Mouse (Mus musculus) megakaryocyte, embryonic 14.5 days (primary cell): ENCODE results near the gene Ppig. TPM values are rescaled to one million over a fixed set of nuclear protein-coding genes. Genes with fewer than 3 reads are reported as not detected.

Source experiments
- H3K27me3 ChIP-seq: replicated peaks from 2 replicates; pipeline ENCODE3; 2012; ENCODE audit warnings: inconsistent platforms
- H3K36me3 ChIP-seq: replicated peaks from 2 replicates; pipeline ENCODE3; 2012; ENCODE audit warnings: low read length, inconsistent platforms, mixed read lengths
- H3K4me1 ChIP-seq: 2 replicates; pipeline ENCODE4 v1.6.1; 2012; ENCODE audit warnings: inconsistent platforms
- H3K4me3 ChIP-seq: replicated peaks from 2 replicates; pipeline ENCODE3; 2012; ENCODE audit warnings: moderate library complexity, mild to moderate bottlenecking, inconsistent platforms
- H3K9me3 ChIP-seq: 2 replicates; pipeline ENCODE4 v1.6.1; 2012; ENCODE audit warnings: inconsistent platforms
- FLI1 ChIP-seq: IDR thresholded peaks from 2 replicates; pipeline ENCODE4 v1.6.1; 2012; ENCODE audit warnings: low read length, inconsistent platforms, mixed read lengths
- GATA1 ChIP-seq: IDR thresholded peaks from 3 replicates; pipeline ENCODE4 v1.6.1; 2012; ENCODE audit warnings: mixed read lengths, low read length, inconsistent platforms, borderline replicate concordance
- polyA plus RNA-seq: library from polyadenylated mRNA; stranded (reverse); fragments of >175 nt; gene quantifications from 2 replicates; pipeline ENCODE4 v1.2.3, GENCODE M21; 2012; ENCODE audit warnings: low replicate concordance; ENCODE audit not compliant: insufficient read depth

Gene Ppig
- polyA plus RNA-seq, 1 experiment, result 12.7 TPM

GRCm38 (mm10) chr2:69690843-69691242 is 31.5 kb upstream of the Ppig start:
- peaks cover 72% of the 10 kb centered on the region for H3K36me3 ChIP-seq
- no peaks in the 10 kb centered on the region for H3K27me3 ChIP-seq
- TF ChIP-seq FLI1 (no peak), GATA1 (no peak)
- no peaks in the 10 kb centered on the region for H3K4me1 ChIP-seq
- no peaks in the 10 kb centered on the region for H3K9me3 ChIP-seq
- no peak overlapping the region for H3K4me3 ChIP-seq

GRCm38 (mm10) chr2:69693501-69693900 is 28.8 kb upstream of the Ppig start:
- H3K9me3 ChIP-seq, result no peaks in the 10 kb centered on the region
- TF ChIP-seq FLI1 (no peak), GATA1 (no peak)
- no peak overlapping the region for H3K4me3 ChIP-seq
- H3K27me3 ChIP-seq, result no peaks in the 10 kb centered on the region
- H3K36me3 ChIP-seq, result peaks cover 81% of the 10 kb centered on the region
- H3K4me1 ChIP-seq, result no peaks in the 10 kb centered on the region

GRCm38 (mm10) chr2:69700446-69700845 is 21.9 kb upstream of the Ppig start:
- Histone ChIP-seq H3K9me3 (no peaks in the 10 kb centered on the region), H3K4me1 (no peaks in the 10 kb centered on the region), H3K36me3 (peaks cover 88% of the 10 kb centered on the region), H3K27me3 (no peaks in the 10 kb centered on the region), H3K4me3 (no peak overlapping the region)
- TF ChIP-seq FLI1, result no peak
- no peak for TF ChIP-seq GATA1

- peaks cover 32% of the 10 kb centered on the region for H3K4me1 ChIP-seq
- no peaks in the 10 kb centered on the region for H3K27me3 ChIP-seq
- no peak overlapping the region for H3K4me3 ChIP-seq
- H3K36me3 ChIP-seq, result peaks cover 31% of the 10 kb centered on the region
- H3K9me3 ChIP-seq, result no peaks in the 10 kb centered on the region
- TF ChIP-seq GATA1, result no peak
- TF ChIP-seq FLI1, result no peak
These were observed 10.2 kb upstream of the Ppig start for GRCm38 (mm10) chr2:69712171-69712570.

- TF ChIP-seq GATA1 (no peak), FLI1 (no peak)
- H3K4me3 ChIP-seq, result peak within 1 kb of the TSS; percentile 96
These were observed 9.2 kb upstream of the Ppig start, which contains the start of gene Fastkd1 for GRCm38 (mm10) chr2:69712981-69713625. TSS of gene Fastkd1 (minus strand) at chr2:69713516.

GRCm38 (mm10) chr2:69713626-69714014 is 8.7 kb upstream of the Ppig start:
- H3K36me3 ChIP-seq, result peaks cover 18% of the 10 kb centered on the region
- H3K27me3 ChIP-seq, result no peaks in the 10 kb centered on the region
- H3K9me3 ChIP-seq, result no peaks in the 10 kb centered on the region
- peaks cover 43% of the 10 kb centered on the region for H3K4me1 ChIP-seq
- no peak for TF ChIP-seq FLI1
- TF ChIP-seq GATA1, result no peak
- peak overlapping the region; percentile 96 for H3K4me3 ChIP-seq

More at GRCm38 (mm10) chr2:69712981-69713625, 9.2 kb upstream of the Ppig start, which contains the start of gene Fastkd1:
- Histone ChIP-seq H3K9me3 (no peaks in the 10 kb centered on the region), H3K4me1 (peaks cover 38% of the 10 kb centered on the region), H3K36me3 (peaks cover 23% of the 10 kb centered on the region), H3K27me3 (no peaks in the 10 kb centered on the region)

- no peak for TF ChIP-seq FLI1
- no peak for TF ChIP-seq GATA1
- peaks cover 48% of the 10 kb centered on the region for H3K4me1 ChIP-seq
These were observed 8.2 kb upstream of the Ppig start for GRCm38 (mm10) chr2:69714126-69714525.

GRCm38 (mm10) chr2:69716483-69716882 is 5.9 kb upstream of the Ppig start:
- Histone ChIP-seq H3K4me1 (peaks cover 56% of the 10 kb centered on the region), H3K27me3 (no peaks in the 10 kb centered on the region), H3K36me3 (no peaks in the 10 kb centered on the region), H3K9me3 (no peaks in the 10 kb centered on the region), H3K4me3 (no peak overlapping the region)
- TF ChIP-seq FLI1, result no peak
- TF ChIP-seq GATA1, result no peak

More at GRCm38 (mm10) chr2:69714126-69714525, 8.2 kb upstream of the Ppig start:
- H3K27me3 ChIP-seq, result no peaks in the 10 kb centered on the region
- H3K9me3 ChIP-seq, result no peaks in the 10 kb centered on the region
- H3K36me3 ChIP-seq, result peaks cover 15% of the 10 kb centered on the region
- no peak overlapping the region for H3K4me3 ChIP-seq

GRCm38 (mm10) chr2:69719121-69719520 is 3.2 kb upstream of the Ppig start:
- Histone ChIP-seq H3K4me3 (peak overlapping the region; percentile 33), H3K9me3 (no peaks in the 10 kb centered on the region), H3K27me3 (no peaks in the 10 kb centered on the region), H3K4me1 (peaks cover 55% of the 10 kb centered on the region), H3K36me3 (no peaks in the 10 kb centered on the region)
- TF ChIP-seq FLI1 (no peak), GATA1 (no peak)

GRCm38 (mm10) chr2:69722650-69723518 is 539 bp downstream of the Ppig start:
- Histone ChIP-seq H3K4me1 (peaks cover 36% of the 10 kb centered on the region), H3K4me3 (peak overlapping the region; percentile 96), H3K9me3 (no peaks in the 10 kb centered on the region), H3K36me3 (peaks cover 7% of the 10 kb centered on the region), H3K27me3 (no peaks in the 10 kb centered on the region)
- TF ChIP-seq FLI1 (no peak; the same call in 1 of the 2 replicates), GATA1 (no peak)
